Mouse (Mus musculus): ENCODE data around the gene Rsrc1.
"Not testable (repeated sequence)": the region's sequence is repeated elsewhere in the genome, so short reads cannot be mapped to it uniquely, and the experiment has no call there.

The Rsrc1 gene

GRCm38 (mm10) chr3:66985539-66986286 lies 4.5 kb downstream of the Rsrc1 start:
- DNase-seq: peak; percentile 92

GRCm38 (mm10) chr3:66986287-66986560 lies 5.0 kb downstream of the Rsrc1 start:
- DNase-seq: no peak

- DNase-seq: no peak
These were observed 15.6 kb downstream of the Rsrc1 start for GRCm38 (mm10) chr3:66996820-66997219.

GRCm38 (mm10) chr3:67036387-67037062 lies 55.3 kb downstream of the Rsrc1 start:
- DNase-seq: peak; percentile 10

GRCm38 (mm10) chr3:67059755-67060154 lies 78.6 kb downstream of the Rsrc1 start:
- no peak for DNase-seq

DNA sequence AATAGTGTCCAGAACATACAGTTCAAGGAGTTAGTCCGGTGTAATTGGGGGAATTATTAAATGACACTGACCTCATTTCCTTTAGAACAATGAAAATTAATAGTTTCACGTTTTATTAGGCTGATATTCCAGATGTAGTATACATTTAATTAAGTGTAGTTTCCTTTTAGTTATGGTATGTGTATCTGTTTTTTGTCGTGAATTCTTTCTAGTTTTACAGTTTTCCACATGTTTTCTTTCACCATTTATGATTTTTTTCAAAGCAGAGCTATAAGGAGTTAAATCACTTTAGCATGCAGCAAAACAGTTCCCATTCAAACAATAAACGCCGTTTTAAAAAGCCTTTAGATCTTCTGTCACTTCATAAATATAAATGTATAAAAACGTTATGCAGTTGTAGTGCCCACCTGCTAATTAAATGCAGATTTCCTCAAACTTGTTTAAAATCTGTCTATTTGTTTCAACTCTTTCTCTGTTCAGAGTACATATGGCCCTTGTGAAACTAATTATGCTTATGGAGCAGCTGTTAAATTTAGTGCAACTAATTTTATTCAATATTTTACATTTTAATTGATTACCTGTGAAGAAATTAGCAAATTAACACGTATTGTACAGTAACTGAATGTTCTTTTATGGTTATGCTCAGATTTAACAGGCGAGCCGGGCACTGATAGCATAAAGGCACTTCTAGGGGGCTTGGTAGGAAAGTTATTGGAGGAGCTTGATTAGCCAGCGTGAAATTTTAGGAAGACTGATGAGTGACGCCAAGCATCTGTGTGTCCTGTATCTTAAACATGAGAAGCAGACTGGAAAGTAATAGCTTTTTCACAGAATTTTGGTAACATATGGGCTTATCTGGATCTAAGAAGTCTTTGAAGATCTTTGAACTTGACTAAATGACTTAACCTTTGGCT lies 89.6 kb downstream of the Rsrc1 start:
- no peak for DNase-seq

DNA sequence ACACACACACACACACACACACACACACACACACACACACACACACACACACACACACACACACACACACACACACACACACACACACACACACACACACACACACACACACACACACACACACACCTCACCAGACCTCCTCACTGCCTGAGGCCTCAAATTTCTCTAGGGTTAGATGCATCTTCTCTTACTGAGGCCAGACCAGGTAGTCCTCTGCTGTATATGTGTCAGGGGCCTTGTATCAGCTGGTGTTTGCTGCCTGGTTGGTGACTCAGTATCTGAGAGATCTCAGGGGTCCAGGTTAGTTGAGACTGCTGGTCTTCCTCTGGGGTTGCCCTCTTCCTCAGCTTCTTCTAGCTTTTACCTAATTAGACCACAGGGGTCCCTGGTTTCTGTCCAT lies 92.5 kb downstream of the Rsrc1 start:
- not testable (repeated sequence) for DNase-seq

GRCm38 (mm10) chr3:67075484-67075883 lies 94.3 kb downstream of the Rsrc1 start:
- no peak for DNase-seq

- no peak for DNase-seq
These were observed 103.6 kb downstream of the Rsrc1 start for GRCm38 (mm10) chr3:67084742-67085141.

DNA sequence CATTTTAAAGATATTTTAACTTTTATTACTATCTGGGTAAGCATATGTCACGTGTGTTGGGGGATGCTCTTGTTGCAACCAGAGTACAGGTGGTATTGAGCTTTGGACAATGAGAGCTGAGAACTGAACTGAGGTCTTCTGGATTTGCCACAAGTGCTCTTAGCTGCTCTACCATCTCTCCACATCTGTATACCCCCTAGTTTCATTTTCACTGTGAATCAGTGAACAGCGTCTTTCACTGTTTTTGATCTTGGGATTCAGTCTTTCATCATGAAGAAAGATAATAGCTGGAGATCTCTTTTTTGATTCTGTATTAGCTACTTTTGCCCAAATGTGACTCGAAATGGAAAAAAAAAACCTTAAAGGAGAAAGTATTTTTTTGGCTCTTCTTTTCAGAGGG lies 127.2 kb downstream of the Rsrc1 start:
- DNase-seq: no peak

DNA sequence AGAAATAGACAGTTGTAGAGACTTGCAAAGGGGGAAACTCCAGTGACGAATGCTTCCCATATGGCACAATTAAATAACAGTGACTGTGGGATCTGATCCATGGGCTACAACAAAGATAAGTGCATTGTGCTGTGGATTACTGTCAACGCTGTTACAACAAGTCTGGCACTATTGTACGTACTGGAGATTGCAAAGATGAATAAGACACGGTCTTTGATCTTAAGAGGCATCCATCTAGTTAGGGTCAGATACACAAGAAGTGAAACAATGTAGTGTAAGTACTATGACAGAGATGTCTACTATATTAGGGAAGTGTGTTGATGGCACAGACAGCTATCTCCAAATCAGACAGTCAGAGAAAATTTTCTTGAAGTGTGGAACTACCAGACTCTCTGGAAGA lies 135.1 kb downstream of the Rsrc1 start:
- DNase-seq: no peak

- no peak for DNase-seq
These were observed 151.3 kb downstream of the Rsrc1 start for GRCm38 (mm10) chr3:67132521-67132920.

- no peak for DNase-seq
These were observed 154.7 kb downstream of the Rsrc1 start for GRCm38 (mm10) chr3:67135749-67136375.

- no peak for DNase-seq
These were observed 163.8 kb downstream of the Rsrc1 start for GRCm38 (mm10) chr3:67144952-67145351.

- DNase-seq: no peak
These were observed 165.1 kb downstream of the Rsrc1 start for GRCm38 (mm10) chr3:67146280-67146679.

DNA sequence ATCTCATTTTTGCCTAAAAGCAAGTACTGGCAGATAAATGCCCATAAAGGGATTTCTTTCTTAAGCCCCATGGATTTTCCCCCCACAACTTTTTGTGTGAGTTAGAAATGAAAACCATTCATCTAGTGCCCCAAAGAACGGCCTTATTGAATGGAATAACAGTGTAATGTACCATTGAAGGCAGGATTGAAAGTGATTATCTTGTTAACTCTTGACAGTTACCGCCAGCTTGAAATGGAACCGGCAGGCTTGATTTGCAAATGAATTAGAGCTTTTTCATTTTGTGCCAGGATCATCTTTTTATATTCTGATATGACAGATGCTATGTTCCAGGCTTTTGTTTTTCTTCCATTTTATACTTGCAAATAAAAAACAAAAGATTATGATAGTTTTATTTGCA lies 166.1 kb downstream of the Rsrc1 start:
- peak; percentile 7 for DNase-seq

DNA sequence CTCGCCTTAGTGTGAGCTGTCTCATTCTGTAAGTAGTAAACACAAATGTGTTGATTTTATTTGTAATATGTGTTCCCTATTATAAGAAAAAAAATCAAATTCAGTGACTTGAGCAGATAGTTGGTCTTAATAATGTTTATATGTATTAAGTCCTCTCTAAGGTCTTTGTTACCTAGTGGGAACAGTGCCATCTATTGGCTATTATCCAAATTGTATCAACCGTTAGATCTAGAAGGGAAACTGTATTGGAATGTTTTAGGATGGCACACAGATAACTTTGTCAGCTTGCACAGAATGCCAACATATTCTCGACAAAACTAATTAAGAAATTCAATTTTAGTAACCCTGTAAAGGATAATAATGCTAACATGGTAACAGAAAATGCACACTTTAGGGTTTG lies 216.0 kb downstream of the Rsrc1 start:
- peak; percentile 67 for DNase-seq

DNA sequence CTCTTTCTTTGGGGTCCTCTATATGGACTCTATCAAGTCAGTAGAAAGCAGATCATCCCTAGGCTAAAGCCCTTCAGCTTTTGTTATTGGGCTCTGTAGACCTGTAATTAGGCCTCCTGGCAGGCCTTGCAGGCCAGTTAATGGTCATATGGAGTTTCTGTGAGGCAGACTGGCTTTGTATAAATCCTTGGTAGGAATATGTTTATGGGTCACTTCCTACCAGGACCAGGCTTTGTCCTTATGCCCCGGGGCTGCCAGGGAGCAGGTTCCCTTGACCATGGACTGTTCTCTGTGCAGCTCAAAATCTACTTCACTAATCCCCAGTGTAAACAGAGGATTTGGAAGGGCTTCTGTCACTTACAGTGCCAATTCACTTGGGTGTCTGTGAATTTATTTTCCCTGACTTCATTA lies 231.9 kb downstream of the Rsrc1 start:
- DNase-seq: peak; percentile 26

DNA sequence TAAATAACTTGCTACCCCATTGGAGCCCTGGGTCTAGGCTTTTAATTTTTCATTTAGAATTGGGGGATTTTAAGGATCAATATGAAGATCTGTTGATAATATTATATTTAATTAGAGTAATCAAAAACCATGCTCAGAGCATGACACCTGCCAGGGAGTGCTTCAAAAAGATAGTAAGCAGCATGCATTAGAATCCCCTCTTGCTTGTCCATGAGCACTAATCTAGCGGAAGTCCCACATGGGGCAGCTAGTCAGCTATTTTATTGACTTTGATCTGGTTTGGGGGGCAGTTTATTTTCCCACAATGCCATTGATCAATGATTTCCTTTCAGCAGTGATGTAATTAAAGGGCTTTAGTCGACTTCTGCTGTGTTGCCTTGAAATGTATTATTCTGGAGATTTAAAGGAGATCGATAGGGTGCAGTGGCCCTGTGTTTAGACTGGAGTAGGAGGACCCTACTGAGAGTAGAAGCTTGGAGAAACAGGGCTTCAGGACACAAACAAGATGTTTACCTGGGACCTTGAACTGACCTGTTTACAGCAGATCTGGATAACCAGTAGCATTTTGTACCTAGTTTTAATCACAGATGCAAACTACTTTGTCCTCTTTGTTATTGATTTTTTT lies 251.5 kb downstream of the Rsrc1 start:
- peak; percentile 2 for DNase-seq

GRCm38 (mm10) chr3:67242451-67242850 lies 261.3 kb downstream of the Rsrc1 start:
- DNase-seq: not testable (repeated sequence)

- peak; percentile 4 for DNase-seq
These were observed 286.3 kb downstream of the Rsrc1 start for GRCm38 (mm10) chr3:67267448-67267847.

- DNase-seq: no peak
These were observed 298.6 kb downstream of the Rsrc1 start for GRCm38 (mm10) chr3:67279781-67280180.

DNA sequence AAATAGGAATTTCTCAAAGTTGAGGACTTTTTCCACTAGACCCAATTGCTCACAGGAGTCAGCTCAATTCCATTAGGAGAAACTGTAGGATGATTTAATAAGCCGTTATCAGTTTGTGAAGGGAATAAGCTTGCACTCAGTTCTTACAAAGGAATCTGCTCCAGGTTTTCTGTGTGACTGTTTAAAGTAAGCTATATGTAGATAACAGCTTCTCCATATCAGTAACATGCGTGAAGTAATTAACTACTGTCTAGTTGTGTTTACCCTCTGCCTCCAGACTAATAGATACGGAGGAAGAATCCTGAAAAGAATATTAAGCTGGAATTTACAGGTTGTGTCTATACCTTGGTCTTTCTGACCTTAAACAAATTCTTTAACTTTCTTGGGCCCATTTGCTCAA lies 299.1 kb downstream of the Rsrc1 start:
- DNase-seq: no peak
